Mouse (Mus musculus) lung, embryonic 15.5 days (tissue): ENCODE results near the gene Ufc1. TPM values are rescaled to one million over a fixed set of nuclear protein-coding genes. Genes with fewer than 3 reads are reported as not detected.

Experiments
- ATAC-seq: fragments of 200-750 bp; cut with Nextera tagmentation; 2 replicates; pipeline ENCODE4 v1.8.0; 2017; ENCODE audit warnings: moderate number of reproducible peaks, borderline replicate concordance; ENCODE audit not compliant: low FRiP score, low TSS enrichment; ENCODE audit errors: extremely low read depth
- H3K27ac ChIP-seq: fragments of 300-500 bp; sonication (generic); 2 replicates; pipeline ENCODE4 v1.5.1; 2015; ENCODE audit warnings: moderate library complexity, mild to moderate bottlenecking, inconsistent platforms
- H3K27me3 ChIP-seq: fragments of 300-500 bp; sonication (generic); 2 replicates; pipeline ENCODE4 v1.6.1; 2015; ENCODE audit warnings: inconsistent platforms
- H3K36me3 ChIP-seq: fragments of 300-500 bp; sonication (generic); 2 replicates; pipeline ENCODE4 v1.6.1; 2015; ENCODE audit warnings: inconsistent platforms
- H3K4me1 ChIP-seq: fragments of 300-500 bp; sonication (generic); 2 replicates; pipeline ENCODE4 v1.6.1; 2015; ENCODE audit warnings: inconsistent platforms
- H3K4me2 ChIP-seq: fragments of 300-500 bp; sonication (generic); 2 replicates; pipeline ENCODE4 v1.6.1; 2015; ENCODE audit warnings: inconsistent platforms, mild to moderate bottlenecking, moderate library complexity
- H3K4me3 ChIP-seq: fragments of 300-500 bp; sonication (generic); 2 replicates; pipeline ENCODE4 v1.5.1; 2015; ENCODE audit warnings: mild to moderate bottlenecking, inconsistent platforms
- H3K9ac ChIP-seq: fragments of 300-500 bp; sonication (generic); 2 replicates; pipeline ENCODE4 v1.6.1; 2015; ENCODE audit warnings: inconsistent platforms
- H3K9me3 ChIP-seq: fragments of 300-500 bp; sonication (generic); 2 replicates; pipeline ENCODE4 v1.6.1; 2016; ENCODE audit warnings: inconsistent platforms
- WGBS: fragments of 180-500 bp; shearing (Covaris S2); methylation state at CpG from one replicate; pipeline ENCODE4 v1.1.7; 2015; 5-methylcytosine and 5-hydroxymethylcytosine counted together
- polyA plus RNA-seq: library from polyadenylated mRNA; unstranded; fragments of >200 nt; fragmentation: Nextera tagmentation; extraction: Ambion mirVana; gene quantifications from 2 replicates; pipeline ENCODE4 v1.2.1, GENCODE M21; 2015

Ufc1 gene
- polyA plus RNA-seq, 1 experiment from 2014 or later: 105 TPM

DNA sequence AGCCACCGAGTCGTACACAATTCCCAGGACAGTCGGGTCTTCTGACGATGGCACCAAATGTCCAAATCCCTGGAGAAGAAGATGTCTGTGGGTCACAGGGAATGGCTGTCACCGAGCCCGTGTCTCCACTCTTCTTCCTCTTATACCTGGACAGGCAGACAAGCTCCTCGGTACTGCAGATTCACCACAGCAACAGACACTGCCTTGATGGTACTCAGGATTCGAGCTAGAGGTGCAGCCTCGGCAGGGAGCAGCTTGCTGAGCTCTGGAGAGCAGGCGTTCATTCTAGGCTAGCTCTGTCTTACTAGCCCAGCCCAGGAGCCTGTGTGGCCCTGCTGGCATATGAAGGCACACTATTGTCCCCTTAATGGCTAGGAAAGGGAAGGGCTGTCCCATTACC lies 17.1 kb downstream of the Ufc1 start:
- peaks cover 18% of the 10 kb centered on the region for H3K4me1 ChIP-seq
- no peak overlapping the region for H3K27ac ChIP-seq
- no peaks in the 10 kb centered on the region for H3K9me3 ChIP-seq
- ATAC-seq: no peak
- peaks cover 58% of the 10 kb centered on the region for H3K36me3 ChIP-seq
- H3K4me2 ChIP-seq: no peak overlapping the region
- no peak overlapping the region for H3K4me3 ChIP-seq
- H3K27me3 ChIP-seq: no peaks in the 10 kb centered on the region
- H3K9ac ChIP-seq: no peak overlapping the region
- WGBS: 85% methylated on average over 10 of the region's 10 CpGs

DNA sequence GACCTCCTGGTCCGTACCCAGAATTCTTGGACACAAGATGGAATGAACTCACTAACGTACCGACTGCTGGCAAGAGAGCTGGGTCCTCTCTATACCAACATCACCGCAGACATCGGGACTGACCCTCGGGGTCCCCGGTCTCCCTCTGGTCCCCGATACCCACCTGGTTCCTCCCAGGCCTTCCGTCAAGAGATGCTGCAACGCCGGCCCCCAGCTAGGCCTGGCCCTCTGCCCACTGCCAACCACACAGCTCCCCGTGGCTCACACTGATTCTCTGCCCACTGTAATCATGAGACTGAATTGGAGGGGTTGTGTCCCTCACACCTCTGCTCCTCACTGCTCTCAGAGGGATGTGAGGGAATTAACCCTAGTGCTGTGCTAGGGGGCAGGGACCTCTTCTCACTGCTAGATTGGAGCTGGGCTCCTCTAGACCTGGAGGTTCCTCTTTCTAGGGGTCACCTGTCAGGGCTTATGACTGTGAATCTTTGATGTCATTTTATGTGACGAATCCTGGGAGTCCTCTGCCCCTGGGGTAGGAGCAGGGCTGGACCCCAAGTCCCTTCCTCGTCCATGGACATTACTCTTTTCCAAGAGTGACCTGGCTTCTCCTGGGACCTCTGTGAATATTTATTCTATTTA lies 18.6 kb downstream of the Ufc1 start:
- Histone ChIP-seq H3K36me3 (peaks cover 62% of the 10 kb centered on the region), H3K27me3 (no peaks in the 10 kb centered on the region), H3K27ac (no peak overlapping the region), H3K4me2 (no peak overlapping the region), H3K4me3 (no peak overlapping the region), H3K9me3 (no peaks in the 10 kb centered on the region), H3K9ac (no peak overlapping the region), H3K4me1 (peaks cover 22% of the 10 kb centered on the region)
- no peak for ATAC-seq
- WGBS: 86% methylated on average over 14 of the region's 14 CpGs

DNA sequence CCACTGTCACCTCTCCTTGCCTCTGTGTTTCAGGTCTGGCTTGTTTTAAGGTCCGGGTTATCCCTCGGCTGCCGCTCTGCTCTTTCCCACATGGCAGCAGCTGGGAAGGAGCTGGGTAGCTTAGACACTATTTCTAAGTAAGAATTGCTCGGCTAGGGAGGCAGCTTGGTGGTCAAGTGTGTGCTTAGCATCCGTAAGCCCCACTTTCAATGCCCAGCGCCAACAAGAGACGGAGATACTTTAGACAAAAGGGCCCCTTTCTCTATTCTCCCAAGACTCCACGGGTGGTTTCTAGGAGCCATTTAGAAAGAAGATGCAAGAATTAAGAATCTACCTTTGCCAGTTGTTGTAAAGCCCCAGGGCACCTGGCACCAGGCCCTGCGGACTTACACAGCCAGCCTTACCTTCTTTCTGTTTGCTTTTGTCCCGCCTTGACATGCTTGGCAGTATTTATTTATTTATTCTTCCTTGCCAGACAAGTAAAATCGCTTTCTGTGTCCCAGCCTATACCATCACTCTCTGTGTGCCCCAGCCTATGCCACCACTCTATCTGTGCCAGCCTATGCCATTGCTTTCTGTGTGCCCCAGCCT lies 19.6 kb downstream of the Ufc1 start:
- no peak overlapping the region for H3K27ac ChIP-seq
- H3K9me3 ChIP-seq: no peaks in the 10 kb centered on the region
- H3K4me3 ChIP-seq: no peak overlapping the region
- WGBS: 75% methylated on average over 11 of the region's 11 CpGs
- no peak overlapping the region for H3K9ac ChIP-seq
- no peaks in the 10 kb centered on the region for H3K27me3 ChIP-seq
- no peak for ATAC-seq
- peaks cover 24% of the 10 kb centered on the region for H3K4me1 ChIP-seq
- no peak overlapping the region for H3K4me2 ChIP-seq
- H3K36me3 ChIP-seq: peaks cover 62% of the 10 kb centered on the region

DNA sequence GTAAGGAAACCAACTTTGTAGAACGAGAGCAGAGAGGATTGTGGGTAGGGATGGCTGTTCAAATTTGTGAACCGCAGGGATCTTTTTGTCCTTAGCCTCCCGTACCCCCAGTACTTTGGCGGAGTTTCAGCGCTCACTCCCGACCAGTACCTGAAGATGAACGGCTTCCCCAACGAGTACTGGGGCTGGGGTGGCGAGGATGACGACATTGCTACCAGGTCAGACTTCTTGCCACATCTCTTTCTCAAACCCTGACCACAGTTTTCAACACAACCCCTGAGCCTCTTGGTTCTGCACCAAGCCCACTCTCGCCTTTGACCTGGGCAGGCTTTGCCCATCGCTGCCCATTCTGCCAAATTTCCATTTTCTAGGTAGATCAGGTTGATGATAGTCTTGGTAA lies 20.7 kb downstream of the Ufc1 start:
- Histone ChIP-seq H3K9ac (no peak overlapping the region), H3K4me3 (no peak overlapping the region), H3K36me3 (peaks cover 62% of the 10 kb centered on the region), H3K27ac (no peak overlapping the region), H3K9me3 (no peaks in the 10 kb centered on the region), H3K4me1 (peaks cover 21% of the 10 kb centered on the region), H3K4me2 (no peak overlapping the region), H3K27me3 (no peaks in the 10 kb centered on the region)
- no peak for ATAC-seq
- WGBS: 87% methylated on average over 12 of the region's 12 CpGs

GRCm38 (mm10) chr1:171272086-171272485 lies 22.7 kb downstream of the Ufc1 start:
- Histone ChIP-seq H3K27ac (peak overlapping the region; percentile 78; the same call in 1 of the 2 replicates), H3K27me3 (no peaks in the 10 kb centered on the region), H3K4me2 (peak overlapping the region; percentile 89), H3K9ac (no peak overlapping the region), H3K4me1 (peaks cover 21% of the 10 kb centered on the region), H3K36me3 (peaks cover 49% of the 10 kb centered on the region), H3K9me3 (no peaks in the 10 kb centered on the region), H3K4me3 (peak overlapping the region; percentile 77)
- ATAC-seq: no peak
- 78% methylated on average over 3 of the region's 3 CpGs for WGBS

GRCm38 (mm10) chr1:171271622-171272021 lies 23.2 kb downstream of the Ufc1 start:
- peak overlapping the region; percentile 77 for H3K4me3 ChIP-seq
- H3K4me1 ChIP-seq: peaks cover 21% of the 10 kb centered on the region
- H3K9ac ChIP-seq: no peak overlapping the region
- 58% methylated on average over 10 of the region's 10 CpGs for WGBS
- H3K27me3 ChIP-seq: no peaks in the 10 kb centered on the region
- peak overlapping the region; percentile 78 for H3K27ac ChIP-seq
- peak overlapping the region; percentile 89 for H3K4me2 ChIP-seq
- peaks cover 44% of the 10 kb centered on the region for H3K36me3 ChIP-seq
- ATAC-seq: no peak
- no peaks in the 10 kb centered on the region for H3K9me3 ChIP-seq

DNA sequence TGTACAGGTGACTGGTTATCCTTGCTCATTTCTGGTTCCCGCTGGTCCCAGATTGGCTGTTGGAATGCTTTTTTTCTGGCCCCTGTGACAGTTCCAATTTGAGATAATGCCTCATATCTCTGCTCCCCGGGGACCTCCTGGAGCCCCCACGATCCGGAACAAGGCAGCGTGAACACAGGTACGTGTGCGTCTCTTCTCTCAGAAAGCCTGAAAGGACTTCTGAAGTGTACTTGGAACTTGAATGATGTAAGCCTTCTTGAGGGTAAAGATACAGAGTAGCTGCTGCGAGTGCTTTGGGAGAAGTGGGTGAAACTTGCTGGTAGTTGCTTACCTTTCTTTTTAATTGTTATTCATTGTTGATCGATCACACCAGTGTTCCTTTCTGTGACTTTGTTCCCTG lies 23.6 kb downstream of the Ufc1 start:
- peak overlapping the region; percentile 77 for H3K4me3 ChIP-seq

GRCm38 (mm10) chr1:171270573-171270900 lies 24.3 kb downstream of the Ufc1 start:
- 1% methylated on average over 19 of the region's 19 CpGs for WGBS
- H3K4me1 ChIP-seq: peaks cover 21% of the 10 kb centered on the region
- H3K4me2 ChIP-seq: peak overlapping the region; percentile 89
- no peaks in the 10 kb centered on the region for H3K9me3 ChIP-seq
- peaks cover 33% of the 10 kb centered on the region for H3K36me3 ChIP-seq
- H3K27ac ChIP-seq: peak overlapping the region; percentile 78
- peak overlapping the region; percentile 70 for H3K9ac ChIP-seq
- H3K27me3 ChIP-seq: no peaks in the 10 kb centered on the region
- H3K4me3 ChIP-seq: peak overlapping the region; percentile 77
- ATAC-seq: peak; percentile 84

More for the DNA sequence above, 23.6 kb downstream of the Ufc1 start:
- no peaks in the 10 kb centered on the region for H3K27me3 ChIP-seq
- H3K36me3 ChIP-seq: peaks cover 40% of the 10 kb centered on the region
- H3K4me1 ChIP-seq: peaks cover 21% of the 10 kb centered on the region
- peak overlapping the region; percentile 78 for H3K27ac ChIP-seq
- 26% methylated on average over 9 of the region's 9 CpGs for WGBS
- H3K4me2 ChIP-seq: peak overlapping the region; percentile 89
- peak overlapping the region; percentile 70 for H3K9ac ChIP-seq
- no peak for ATAC-seq
- no peaks in the 10 kb centered on the region for H3K9me3 ChIP-seq

DNA sequence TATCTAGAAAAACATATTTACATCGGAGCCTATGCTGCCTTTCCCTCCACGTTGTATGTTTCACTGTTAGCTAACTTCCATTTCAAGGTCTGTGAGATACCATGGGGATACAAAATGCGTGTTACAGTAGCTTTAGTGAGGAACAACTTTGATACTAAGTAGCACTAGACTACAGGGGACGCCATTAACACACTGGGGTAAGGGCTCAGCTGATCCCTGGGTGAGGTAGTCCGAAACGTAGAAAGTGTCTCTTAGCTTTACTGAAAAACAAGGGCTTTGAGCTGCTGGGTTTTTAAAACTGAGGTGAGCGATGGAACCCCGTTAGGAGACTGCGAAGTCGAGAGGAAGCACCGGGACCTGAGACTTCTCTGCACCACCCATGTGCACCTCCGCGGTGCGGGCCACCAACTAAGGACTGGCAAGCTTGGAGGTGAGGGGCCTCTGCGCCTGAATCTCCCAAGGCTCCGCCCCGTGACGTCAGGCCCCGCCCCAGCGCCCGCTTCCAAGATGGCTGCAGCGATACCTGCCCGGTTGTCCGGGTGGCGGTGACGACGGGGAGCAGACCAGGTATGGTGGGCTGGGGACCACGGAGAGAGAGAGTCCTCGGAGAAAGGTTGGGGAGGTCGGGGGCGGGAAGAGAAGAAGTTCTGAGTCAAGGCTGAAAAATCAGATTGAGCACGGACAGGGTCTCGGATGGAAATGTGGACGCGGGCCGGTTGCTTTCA lies 24.8 kb downstream of the Ufc1 start, which contains the start of gene B4galt3:
Gene B4galt3 (plus strand): TSS at position 481 of the 725 bp plus-strand sequence.
- peak within 1 kb of the TSS; percentile 70 for H3K9ac ChIP-seq
- no peaks in the 10 kb centered on the region for H3K9me3 ChIP-seq
- 3% methylated on average over 36 of the region's 36 CpGs for WGBS
- peaks cover 21% of the 10 kb centered on the region for H3K4me1 ChIP-seq
- ATAC-seq: peak; percentile 95
- H3K36me3 ChIP-seq: peaks cover 28% of the 10 kb centered on the region
- H3K27ac ChIP-seq: peak within 1 kb of the TSS; percentile 78
- H3K4me3 ChIP-seq: peak within 1 kb of the TSS; percentile 77
- peak within 1 kb of the TSS; percentile 89 for H3K4me2 ChIP-seq
- H3K27me3 ChIP-seq: no peaks in the 10 kb centered on the region

DNA sequence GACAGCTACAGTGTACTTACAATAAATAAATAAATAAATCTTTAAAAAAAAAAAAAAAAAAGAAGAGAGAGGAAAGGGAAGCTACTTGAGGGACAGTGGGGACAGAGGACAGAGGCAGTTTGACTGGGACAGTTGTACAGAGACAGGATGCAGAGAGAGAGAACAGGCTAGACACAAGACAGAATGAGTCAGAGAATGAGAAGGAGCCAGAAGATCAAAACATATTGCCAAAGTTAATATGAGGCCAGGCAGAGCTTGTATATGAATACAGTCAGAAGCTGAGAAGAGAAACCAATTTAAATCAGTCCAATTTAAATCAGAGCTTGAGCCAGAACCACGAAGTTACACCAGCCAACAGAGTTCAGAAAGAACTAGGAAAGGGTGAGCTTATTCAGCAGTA lies 26.5 kb downstream of the Ufc1 start:
- Histone ChIP-seq H3K27me3 (no peaks in the 10 kb centered on the region), H3K36me3 (peaks cover 14% of the 10 kb centered on the region), H3K27ac (no peak overlapping the region), H3K4me1 (peaks cover 30% of the 10 kb centered on the region), H3K9me3 (no peaks in the 10 kb centered on the region), H3K9ac (no peak overlapping the region), H3K4me2 (no peak overlapping the region), H3K4me3 (no peak overlapping the region)
- WGBS: 56% methylated on average over 1 of the region's 1 CpGs
- no peak for ATAC-seq

DNA sequence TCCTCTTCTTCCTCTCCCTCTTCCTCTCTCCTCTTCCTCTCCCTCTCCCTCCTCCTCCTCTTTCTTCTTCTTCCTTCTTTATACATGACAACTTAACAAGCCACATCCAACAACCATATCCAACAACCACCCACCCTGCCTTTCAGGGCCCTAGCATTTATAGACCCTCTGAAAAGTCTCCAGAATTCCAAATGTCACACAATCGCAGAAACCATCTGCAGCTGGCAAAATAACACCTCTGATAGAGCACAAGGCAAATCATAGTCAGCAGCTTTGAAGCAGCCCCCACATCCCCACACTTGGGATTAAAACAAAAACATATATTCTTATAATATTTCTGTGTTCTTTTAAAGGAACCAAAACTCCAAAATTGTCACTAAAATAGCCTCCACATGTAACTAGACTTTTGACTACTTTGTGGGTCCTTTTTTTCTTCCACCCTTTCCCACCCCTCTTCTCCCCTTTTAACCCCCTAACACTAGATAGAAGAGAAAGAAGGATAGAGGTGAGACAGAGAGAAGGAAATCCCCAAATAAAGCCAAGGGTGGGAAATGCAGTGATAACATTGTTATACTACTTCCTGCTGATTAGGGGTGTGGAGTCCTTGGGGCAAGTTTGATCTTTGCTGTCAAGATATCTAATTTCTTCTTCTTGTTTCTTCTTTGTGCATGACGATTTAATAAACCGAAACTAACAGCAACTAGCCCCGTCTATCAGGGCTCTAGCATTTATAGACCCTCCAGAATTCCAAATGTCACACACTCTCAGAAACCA lies 28.7 kb downstream of the Ufc1 start:
- Histone ChIP-seq H3K27ac (no peak overlapping the region), H3K36me3 (no peaks in the 10 kb centered on the region), H3K27me3 (no peaks in the 10 kb centered on the region), H3K4me1 (peaks cover 33% of the 10 kb centered on the region), H3K4me2 (no peak overlapping the region), H3K4me3 (no peak overlapping the region), H3K9ac (no peak overlapping the region), H3K9me3 (no peaks in the 10 kb centered on the region)
- ATAC-seq: no peak
- 55% methylated on average over 4 of the region's 4 CpGs for WGBS
